ENCODE assay signal across 9 mouse cellular contexts in genomic region chr6:115959151-115959691, GRCm38 (mm10). TPM values are rescaled to one million over a fixed set of nuclear protein-coding genes. Genes with fewer than 3 reads are reported as not detected.
DNase-seq lines count a peak whose midpoint lies in the region; ATAC-seq and TF ChIP-seq lines count a peak whose summit lies in the region.
"Had no signal": no experiment of that assay in that cellular context is flagged by ENCODE, and none has a peak within 500 bp of the region (broad histone marks: within the 10 kb centered on the region; RNA-seq: fewer than 3 reads in every experiment).

No protein-coding gene starts in this region.

- no peak for TF ChIP-seq CTCF in spleen, adult 2 months (IDR thresholded peaks at IDR 0.05; ENCODE audit: extremely low read depth, insufficient read depth, insufficient read length, insufficient replicate concordance)

- H3K36me3 ChIP-seq in spleen, adult 2 months (ENCODE audit: control insufficient read depth, insufficient read depth, low read length), result peaks cover 22% of the 10 kb centered on the region
- no peaks in the 10 kb centered on the region for H3K36me3 ChIP-seq in stomach, embryonic 16.5 days (ENCODE audit: control insufficient read depth, insufficient read depth, low read length)
- H3K36me3 ChIP-seq in midbrain, embryonic 14.5 days (ENCODE audit: control insufficient read depth, insufficient read depth, low read length), result no peaks in the 10 kb centered on the region

- peak; percentile 56; the same call in 1 of the 2 replicates for ATAC-seq in stomach, embryonic 16.5 days (ENCODE audit: insufficient read depth, low FRiP score)
- no peak for ATAC-seq in midbrain, embryonic 14.5 days (ENCODE audit: low FRiP score, low TSS enrichment)

- no peak overlapping the region for H3K4me3 ChIP-seq in spleen, adult 2 months (ENCODE audit: extremely low read depth, insufficient read depth, insufficient read length)
- no peak overlapping the region for H3K4me3 ChIP-seq in stomach, embryonic 16.5 days (replicated peaks; ENCODE audit: low read length)
- H3K4me3 ChIP-seq in midbrain, embryonic 14.5 days (replicated peaks; ENCODE audit: low read depth, low read length), result no peak overlapping the region
- H3K4me3 ChIP-seq: myocyte had no signal

- 92% methylated on average over 7 of the region's 7 CpGs for WGBS in spleen, adult 2 months
- 58% methylated on average over 7 of the region's 7 CpGs for WGBS in stomach, embryonic 16.5 days
- WGBS in midbrain, embryonic 14.5 days, result 82% methylated on average over 7 of the region's 7 CpGs

- no peak for TF ChIP-seq POLR2A in spleen, adult 2 months (IDR thresholded peaks at IDR 0.05; ENCODE audit: low read depth, low read length)

- H3K4me2 ChIP-seq in stomach, embryonic 16.5 days (ENCODE audit: low read depth, low read length), result no peak overlapping the region
- H3K4me2 ChIP-seq in midbrain, embryonic 14.5 days (ENCODE audit: low read length), result no peak overlapping the region

- peak overlapping the region; percentile 47 for H3K27ac ChIP-seq in spleen, adult 2 months (ENCODE audit: insufficient read depth, low read length)
- H3K27ac ChIP-seq in stomach, embryonic 16.5 days (ENCODE audit: low read length), result peak overlapping the region; percentile 64; the same call in 1 of the 2 replicates
- no peak overlapping the region for H3K27ac ChIP-seq in midbrain, embryonic 14.5 days (replicated peaks; ENCODE audit: low read depth, low read length)

- no peaks in the 10 kb centered on the region for H3K4me1 ChIP-seq in spleen, adult 2 months (ENCODE audit: control insufficient read depth, insufficient read depth, insufficient read length)
- H3K4me1 ChIP-seq in stomach, embryonic 16.5 days (ENCODE audit: control insufficient read depth, insufficient read depth, low read length), result peaks cover 36% of the 10 kb centered on the region
- H3K4me1 ChIP-seq in midbrain, embryonic 14.5 days (ENCODE audit: control insufficient read depth, insufficient read depth, low read length), result 0 out of 2 replicates have a peak, but pooled peaks cover 7% of the 10 kb centered on the region

- no peaks in the 10 kb centered on the region for H3K27me3 ChIP-seq in spleen, adult 2 months (ENCODE audit: control insufficient read depth, insufficient read depth, low read length)
- no peaks in the 10 kb centered on the region for H3K27me3 ChIP-seq in stomach, embryonic 16.5 days (ENCODE audit: control insufficient read depth, insufficient read depth, low read length)
- no peaks in the 10 kb centered on the region for H3K27me3 ChIP-seq in midbrain, embryonic 14.5 days (ENCODE audit: control insufficient read depth, insufficient read depth, low read length)

- H3K9ac ChIP-seq in stomach, embryonic 16.5 days (ENCODE audit: low read length), result peak overlapping the region; percentile 43
- H3K9ac ChIP-seq in midbrain, embryonic 14.5 days (replicated peaks; ENCODE audit: low read length), result no peak overlapping the region

- no peaks in the 10 kb centered on the region for H3K9me3 ChIP-seq in stomach, embryonic 16.5 days (replicated peaks; ENCODE audit: control insufficient read depth, low read length)
- H3K9me3 ChIP-seq in midbrain, embryonic 14.5 days (ENCODE audit: control insufficient read depth, low read length), result no peaks in the 10 kb centered on the region

- no peak for DNase-seq in spleen, adult 2 months (ENCODE audit: low read depth in 1 of 2, low spot score in 2 of 2)
- DNase-seq in spleen, postnatal 4 days (ENCODE audit: low spot score in 2 of 2), result no peak
- DNase-seq in gastrocnemius, postnatal 25 days, result peak; percentile 89
- peak; percentile 89 for DNase-seq in kidney, postnatal 14 days
- DNase-seq in spleen, postnatal 36 days (ENCODE audit: low spot score in 2 of 2), result no peak
- DNase-seq in embryo, embryonic 11 days, result no peak
- no peak for DNase-seq in midbrain, embryonic 14.5 days

RNA-seq across cellular contexts. Expression of gene H1foo, which starts 14.5 kb away (rescaled TPM):
- polyA plus RNA-seq in spleen, adult 2 months (2012; rRNA removed), result not detected in 2 replicates
- not detected for total RNA-seq in gastrocnemius, postnatal 25 days (2021)
- not detected in 2 replicates for polyA plus RNA-seq in stomach, embryonic 16.5 days (2015; fragmentation: Nextera tagmentation; extraction: Ambion mirVana)
- not detected in 2 replicates for polyA plus RNA-seq in midbrain, embryonic 14.5 days (2014; fragmentation: Nextera tagmentation; extraction: Ambion mirVana)
- polyA plus RNA-seq: myocyte had no signal

RNA-seq across cellular contexts. Expression of gene Rho, which starts 27.7 kb away (rescaled TPM):
- polyA plus RNA-seq in spleen, adult 2 months (2012; rRNA removed), result 0.16 and 0.37 TPM in 2 replicates
- under 1 TPM in 1 of 2 experiments, not detected in 1; 0.20 TPM for total RNA-seq in gastrocnemius, postnatal 25 days (2021)
- 0.09 TPM in 2 replicates for polyA plus RNA-seq in stomach, embryonic 16.5 days (2015; fragmentation: Nextera tagmentation; extraction: Ambion mirVana)
- polyA plus RNA-seq in midbrain, embryonic 14.5 days (2014; fragmentation: Nextera tagmentation; extraction: Ambion mirVana), result 0.07 and 0.59 TPM in 2 replicates

RNA-seq across cellular contexts. Expression of gene Plxnd1, which starts 35.6 kb away (rescaled TPM):
- 66.1 and 87.2 TPM in 2 replicates for polyA plus RNA-seq in spleen, adult 2 months (2012; rRNA removed)
- total RNA-seq in gastrocnemius, postnatal 25 days (2021), result 10 to 100 TPM; 25.7 TPM
- polyA plus RNA-seq in stomach, embryonic 16.5 days (2015; fragmentation: Nextera tagmentation; extraction: Ambion mirVana), result 27.7 and 28.5 TPM in 2 replicates
- polyA plus RNA-seq in midbrain, embryonic 14.5 days (2014; fragmentation: Nextera tagmentation; extraction: Ambion mirVana), result 3.9 and 9.0 TPM in 2 replicates

Comparison
In these comparisons a context has a peak if more than half of its experiments do, and no peak if none do; other contexts are left out.
1. DNase-seq: peak in gastrocnemius, postnatal 25 days (single experiment) and kidney, postnatal 14 days (single experiment); none in spleen, adult 2 months (0 of 2), spleen, postnatal 4 days (0 of 2), spleen, postnatal 36 days (0 of 2), embryo, embryonic 11 days (single experiment) and midbrain, embryonic 14.5 days (single experiment).